Mouse (Mus musculus) hindbrain, embryonic 11.5 days (tissue): ENCODE measurements around the gene Olfr1054. TPM values are rescaled to one million over a fixed set of nuclear protein-coding genes. Genes with fewer than 3 reads are reported as not detected.
"Not testable (repeated sequence)": the region's sequence is repeated elsewhere in the genome, so short reads cannot be mapped to it uniquely, and the experiment has no call there.

Experiments
- ATAC-seq: fragments of 200-750 bp; cut with Nextera tagmentation; 2 replicates; pipeline ENCODE4 v1.8.0; 2017; ENCODE audit warnings: mild to moderate bottlenecking, moderate TSS enrichment, moderate library complexity; ENCODE audit not compliant: low FRiP score
- DNase-seq: peaks from one replicate; pipeline ENCODE4 v3.0.0-alpha.2; 2015; ENCODE audit warnings: low spot score
- H3K27ac ChIP-seq: fragments of 300-500 bp; sonication (generic); 2 replicates; pipeline ENCODE4 v1.5.1; 2014; ENCODE audit warnings: mild to moderate bottlenecking, low read depth, low read length
- H3K27me3 ChIP-seq: fragments of 300-500 bp; sonication (generic); 2 replicates; pipeline ENCODE4 v1.6.1; 2014; ENCODE audit warnings: mild to moderate bottlenecking, low read length, moderate library complexity, mixed read lengths; ENCODE audit not compliant: control insufficient read depth, insufficient read depth
- H3K36me3 ChIP-seq: fragments of 300-500 bp; sonication (generic); 2 replicates; pipeline ENCODE4 v1.6.1; 2014; ENCODE audit warnings: mild to moderate bottlenecking, low read length, moderate library complexity, mixed read lengths; ENCODE audit not compliant: control insufficient read depth, insufficient read depth
- H3K4me1 ChIP-seq: fragments of 300-500 bp; sonication (generic); replicated peaks from 2 replicates; pipeline ENCODE4 v1.6.1; 2014; ENCODE audit warnings: low read length, mixed read lengths; ENCODE audit not compliant: control insufficient read depth, insufficient read depth
- H3K4me2 ChIP-seq: fragments of 300-500 bp; sonication (generic); replicated peaks from 2 replicates; pipeline ENCODE4 v1.6.1; 2014; ENCODE audit warnings: mild to moderate bottlenecking, low read depth, low read length
- H3K4me3 ChIP-seq: fragments of 300-500 bp; sonication (generic); 2 replicates; pipeline ENCODE4 v1.5.1; 2014; ENCODE audit warnings: low read depth, low read length
- H3K9ac ChIP-seq: fragments of 300-500 bp; sonication (generic); 2 replicates; pipeline ENCODE4 v1.6.1; 2014; ENCODE audit warnings: low read depth, low read length
- H3K9me3 ChIP-seq: fragments of 300-500 bp; sonication (generic); 2 replicates; pipeline ENCODE4 v1.6.1; 2016; ENCODE audit warnings: low read length; ENCODE audit not compliant: control insufficient read depth
- WGBS: fragments of 180-500 bp; shearing (Covaris S2); extraction: QIAGEN DNeasy Blood & Tissue Kit; methylation state at CpG from one replicate; pipeline ENCODE4 v1.1.7; 2014; 5-methylcytosine and 5-hydroxymethylcytosine counted together
- polyA plus RNA-seq: library from polyadenylated mRNA; unstranded; fragments of >200 nt; fragmentation: Nextera tagmentation; extraction: Ambion mirVana; gene quantifications from 2 replicates; pipeline ENCODE4 v1.2.1, GENCODE M21; 2014

The Olfr1054 gene
- not detected in 2 replicates for polyA plus RNA-seq

GRCm38 (mm10) chr2:86335333-86335732 lies at the start of gene Olfr1054:
Gene Olfr1054 (minus strand): TSS chr2:86335433.
- Histone ChIP-seq H3K27me3 (no peaks in the 10 kb centered on the region), H3K4me1 (no peaks in the 10 kb centered on the region), H3K4me3 (no peak within 1 kb of the TSS), H3K9ac (no peak within 1 kb of the TSS), H3K9me3 (no peaks in the 10 kb centered on the region), H3K36me3 (no peaks in the 10 kb centered on the region), H3K4me2 (no peak within 1 kb of the TSS), H3K27ac (no peak within 1 kb of the TSS)
- DNase-seq (no peak), ATAC-seq (no peak)
- WGBS, result 95% methylated on average over 3 of the region's 3 CpGs

GRCm38 (mm10) chr2:86378293-86378692 lies 43.1 kb upstream of the Olfr1054 start, which contains the start of gene Olfr1057:
Gene Olfr1057 (minus strand): TSS chr2:86378393.
- Histone ChIP-seq H3K4me3 (no peak within 1 kb of the TSS), H3K4me2 (no peak within 1 kb of the TSS), H3K9ac (no peak within 1 kb of the TSS), H3K36me3 (no peaks in the 10 kb centered on the region), H3K27ac (no peak within 1 kb of the TSS), H3K27me3 (no peaks in the 10 kb centered on the region), H3K9me3 (no peaks in the 10 kb centered on the region), H3K4me1 (no peaks in the 10 kb centered on the region)
- ATAC-seq (no peak), DNase-seq (no peak)

- H3K36me3 ChIP-seq, DNase-seq, H3K9me3 ChIP-seq, H3K27ac ChIP-seq, H3K4me2 ChIP-seq, ATAC-seq, H3K4me1 ChIP-seq, H3K9ac ChIP-seq, H3K4me3 ChIP-seq, H3K27me3 ChIP-seq: not testable (repeated sequence)
- 80% methylated on average over 1 of the region's 6 CpGs for WGBS
Measured at GRCm38 (mm10) chr2:86366342-86366741, 31.1 kb upstream of the Olfr1054 start.

- no peak within 1 kb of the TSS for H3K4me2 ChIP-seq
- H3K27ac ChIP-seq, result no peak within 1 kb of the TSS
- no peaks in the 10 kb centered on the region for H3K36me3 ChIP-seq
- no peak within 1 kb of the TSS for H3K9ac ChIP-seq
- DNase-seq, result no peak
- H3K27me3 ChIP-seq, result no peaks in the 10 kb centered on the region
- ATAC-seq, result no peak
- no peak within 1 kb of the TSS for H3K4me3 ChIP-seq
- H3K4me1 ChIP-seq, result no peaks in the 10 kb centered on the region
- no peaks in the 10 kb centered on the region for H3K9me3 ChIP-seq
Measured at GRCm38 (mm10) chr2:86362369-86362768, 27.1 kb upstream of the Olfr1054 start, which contains the start of gene Olfr1056. Gene Olfr1056 (minus strand): TSS chr2:86362469.

GRCm38 (mm10) chr2:86351751-86352150 lies 16.5 kb upstream of the Olfr1054 start:
- not testable (repeated sequence) for H3K4me3 ChIP-seq, DNase-seq, H3K36me3 ChIP-seq, ATAC-seq, H3K9me3 ChIP-seq, H3K4me2 ChIP-seq, H3K27ac ChIP-seq, H3K4me1 ChIP-seq, H3K9ac ChIP-seq, H3K27me3 ChIP-seq
- WGBS, result 100% methylated on average over 1 of the region's 1 CpGs

- no peak within 1 kb of the TSS for H3K4me2 ChIP-seq
- H3K36me3 ChIP-seq, result no peaks in the 10 kb centered on the region
- H3K27me3 ChIP-seq, result no peaks in the 10 kb centered on the region
- no peak within 1 kb of the TSS for H3K9ac ChIP-seq
- WGBS, result 91% methylated on average over 5 of the region's 5 CpGs
- no peak within 1 kb of the TSS for H3K4me3 ChIP-seq
- H3K9me3 ChIP-seq, result no peaks in the 10 kb centered on the region
- DNase-seq (no peak), ATAC-seq (no peak)
- no peaks in the 10 kb centered on the region for H3K4me1 ChIP-seq
- no peak within 1 kb of the TSS for H3K27ac ChIP-seq
Measured at GRCm38 (mm10) chr2:86350184-86350583, 15.0 kb upstream of the Olfr1054 start, which contains the start of gene Olfr1055. Gene Olfr1055 (minus strand): TSS chr2:86350284.

- DNase-seq (no peak), ATAC-seq (no peak)
- no peak within 1 kb of the TSS for H3K4me3 ChIP-seq
- WGBS, result 65% methylated on average over 3 of the region's 3 CpGs
- no peaks in the 10 kb centered on the region for H3K27me3 ChIP-seq
- no peak within 1 kb of the TSS for H3K4me2 ChIP-seq
- H3K27ac ChIP-seq, result no peak within 1 kb of the TSS
- no peak within 1 kb of the TSS for H3K9ac ChIP-seq
- H3K36me3 ChIP-seq, result no peaks in the 10 kb centered on the region
- no peaks in the 10 kb centered on the region for H3K4me1 ChIP-seq
- H3K9me3 ChIP-seq, result no peaks in the 10 kb centered on the region
Measured at GRCm38 (mm10) chr2:86315184-86315583, 20.0 kb downstream of the Olfr1054 start, which contains the start of gene Olfr1053. Gene Olfr1053 (minus strand): TSS chr2:86315284.

- Histone ChIP-seq H3K9ac (no peak within 1 kb of the TSS), H3K9me3 (no peaks in the 10 kb centered on the region), H3K27ac (no peak within 1 kb of the TSS), H3K4me1 (no peaks in the 10 kb centered on the region), H3K27me3 (no peaks in the 10 kb centered on the region), H3K4me3 (no peak within 1 kb of the TSS), H3K4me2 (no peak within 1 kb of the TSS), H3K36me3 (no peaks in the 10 kb centered on the region)
- no peak for ATAC-seq
- no peak for DNase-seq
Measured at GRCm38 (mm10) chr2:86292155-86292554, 43.1 kb downstream of the Olfr1054 start, which contains the start of gene Olfr1052. Gene Olfr1052 (plus strand): TSS chr2:86292455.
